Mouse (Mus musculus) left cerebral cortex, adult 11 months (tissue): Measurements from ENCODE around the gene Ubald2.
A peak's percentile ranks its signal among the peaks of the same experiment; 100 is the strongest.
"Not testable (repeated sequence)": the region's sequence is repeated elsewhere in the genome, so short reads cannot be mapped to it uniquely, and the experiment has no call there.

ENCODE experiments used
- DNase-seq: peaks from one replicate; pipeline ENCODE4 v3.0.0; 2022; ENCODE audit warnings: low spot score

Ubald2 gene

DNA sequence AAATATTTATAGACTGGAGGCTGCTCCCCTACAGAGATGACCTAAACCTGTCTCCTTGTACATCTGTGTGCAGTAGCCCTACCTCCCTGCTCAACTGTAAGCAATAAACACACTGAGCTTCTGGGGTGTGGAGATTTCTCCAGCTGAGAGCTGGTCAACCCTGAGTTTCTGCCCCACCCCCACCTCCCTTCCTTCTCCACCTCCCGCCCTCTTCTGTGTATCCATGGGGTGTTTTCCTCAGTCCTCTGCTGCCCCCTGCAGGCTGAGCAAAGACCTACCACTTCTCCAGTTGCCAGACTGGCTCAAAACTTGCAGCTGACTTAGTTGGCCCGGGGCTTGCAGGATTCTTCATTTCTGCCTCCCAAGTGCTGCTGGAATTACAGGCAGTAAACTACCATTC, 29.9 kb downstream of the Ubald2 start:
- peak; percentile 67 for DNase-seq

DNA sequence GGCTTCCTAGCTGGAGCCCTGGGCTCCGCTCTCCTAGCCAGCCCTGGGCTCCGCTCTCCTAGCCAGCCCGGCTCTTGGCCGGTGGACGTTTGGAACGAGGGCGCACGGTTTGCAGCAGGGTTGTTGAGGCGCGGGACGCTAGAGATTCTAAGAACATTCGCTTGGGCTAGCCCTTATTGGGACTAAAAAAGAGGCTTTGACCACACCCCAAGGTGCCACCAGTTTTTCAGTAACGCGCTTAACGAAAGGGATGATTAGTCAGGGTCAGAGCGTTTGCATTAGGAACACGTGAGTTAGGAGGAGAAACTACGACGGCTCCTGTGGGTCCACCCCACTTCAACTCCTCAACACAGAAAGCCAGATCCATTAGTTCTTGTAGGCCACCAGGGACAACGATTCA, 32.2 kb downstream of the Ubald2 start, which contains the start of gene Qrich2:
TSS of gene Qrich2 (minus strand) at position 101 of the 400 bp plus-strand sequence.
- DNase-seq: no peak

DNA sequence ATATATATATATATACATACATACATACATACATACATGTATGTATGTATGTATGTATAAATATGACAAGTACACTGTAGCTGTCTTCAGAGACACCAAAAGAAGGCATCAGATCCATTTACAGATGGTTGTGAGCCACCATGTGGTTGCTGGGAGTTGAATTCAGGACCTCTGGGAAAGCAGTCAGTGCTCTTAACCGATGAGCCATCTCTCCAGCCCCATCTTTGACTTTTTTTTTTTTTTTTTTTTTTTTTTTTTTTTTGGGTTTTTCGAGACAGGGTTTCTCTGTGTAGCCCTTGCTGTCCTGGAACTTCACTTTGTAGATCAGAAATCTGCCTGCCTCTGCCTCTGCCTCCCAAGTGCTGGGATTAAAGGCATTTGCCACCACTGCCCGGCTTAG, 34.4 kb downstream of the Ubald2 start:
- not testable (repeated sequence) for DNase-seq

DNA sequence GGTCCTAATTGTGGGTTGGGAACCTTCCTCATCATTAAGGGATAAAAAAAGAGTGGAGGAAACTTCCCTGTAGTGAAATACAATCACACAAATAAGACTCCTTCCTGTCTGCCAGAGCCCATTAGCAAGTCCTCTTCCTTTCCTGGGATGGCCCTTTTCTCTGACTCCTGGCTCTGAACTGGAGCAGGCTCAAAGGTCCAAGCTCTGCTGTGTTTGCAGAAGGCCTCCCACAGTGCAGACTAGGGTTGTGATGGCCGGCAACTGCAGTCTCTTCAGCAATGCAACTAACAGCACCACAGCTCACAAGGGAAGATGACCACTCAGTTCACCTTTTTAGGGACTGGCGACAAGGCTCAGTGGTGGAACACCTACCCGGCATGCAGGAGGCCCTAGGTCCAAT, 36.4 kb downstream of the Ubald2 start:
- DNase-seq: no peak

DNA sequence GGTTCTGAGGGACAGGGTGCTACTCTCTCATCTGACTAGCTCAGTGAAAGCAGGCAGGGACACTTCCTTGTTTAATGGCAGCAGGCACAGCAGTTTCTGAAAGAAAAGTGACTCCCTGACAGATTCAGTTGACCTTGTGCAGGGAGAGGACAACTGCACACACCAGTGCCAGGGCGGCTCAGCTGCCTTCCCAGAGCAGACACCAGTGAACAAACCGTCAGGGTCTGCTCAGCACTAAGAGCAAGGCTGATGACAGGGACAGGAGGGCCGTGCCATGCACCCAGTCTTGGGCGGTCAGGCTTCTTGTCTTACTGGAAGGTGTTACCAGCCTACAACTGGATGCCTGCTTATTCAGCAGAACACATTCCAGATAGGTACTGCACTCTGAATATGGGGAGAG, 37.0 kb downstream of the Ubald2 start:
- DNase-seq: no peak

DNA sequence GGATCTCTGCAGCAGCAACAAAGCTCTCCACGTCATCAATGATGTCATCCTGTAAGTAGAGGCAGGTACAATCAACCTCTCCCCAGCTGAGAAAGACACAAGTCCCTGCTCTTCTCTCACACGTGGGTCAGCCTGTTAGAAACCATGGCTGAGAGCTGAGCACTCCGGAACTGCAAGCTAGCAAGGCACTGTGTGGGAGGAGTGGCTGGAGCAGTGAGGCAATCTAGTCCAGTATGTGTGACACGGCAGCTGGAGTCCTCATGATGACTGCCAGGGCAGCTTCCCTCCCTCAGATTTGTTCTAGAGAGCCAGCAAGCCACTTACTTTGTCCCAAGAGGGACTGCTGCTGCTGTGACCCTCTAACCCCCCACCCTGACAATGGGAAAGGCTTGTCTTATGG, 38.4 kb downstream of the Ubald2 start:
- no peak for DNase-seq

DNA sequence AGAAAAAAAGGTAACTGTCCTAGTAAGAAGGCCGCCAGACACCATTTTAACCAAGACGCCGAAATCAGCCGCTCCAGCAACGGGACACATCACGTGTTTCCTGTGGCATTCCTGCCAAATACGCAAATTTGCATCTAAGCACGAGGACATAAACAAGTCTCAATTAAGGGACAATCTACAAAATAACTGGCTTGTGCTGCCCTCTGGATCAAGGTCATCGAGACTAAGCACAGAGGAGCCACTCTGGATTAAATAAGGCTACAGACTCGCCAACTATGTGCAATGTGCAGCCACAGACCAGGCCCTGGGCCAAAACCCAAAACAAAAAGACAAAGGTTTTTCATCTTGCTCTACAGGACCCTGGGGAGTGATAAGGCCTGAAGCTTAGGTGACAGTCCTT, 42.1 kb downstream of the Ubald2 start:
- no peak for DNase-seq

DNA sequence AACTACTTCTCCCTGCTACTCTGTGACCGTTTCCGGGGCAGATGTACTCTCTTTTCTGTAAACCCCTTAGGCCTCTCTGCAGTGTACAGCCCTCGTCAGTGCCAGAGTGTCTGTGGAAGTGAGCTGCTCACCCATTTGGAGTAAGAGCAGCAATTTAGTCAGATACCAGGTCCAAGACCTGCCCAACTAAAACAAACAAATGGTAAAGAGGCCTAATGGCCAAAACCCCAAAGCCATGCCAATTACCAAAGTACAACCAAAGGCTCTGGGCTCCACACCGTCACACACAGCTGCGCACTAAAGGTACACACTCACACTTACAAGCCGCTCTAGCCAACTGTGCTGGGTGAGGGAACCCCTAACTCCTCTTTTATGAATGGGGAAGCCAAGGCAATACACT, 42.8 kb downstream of the Ubald2 start:
- DNase-seq: no peak

DNA sequence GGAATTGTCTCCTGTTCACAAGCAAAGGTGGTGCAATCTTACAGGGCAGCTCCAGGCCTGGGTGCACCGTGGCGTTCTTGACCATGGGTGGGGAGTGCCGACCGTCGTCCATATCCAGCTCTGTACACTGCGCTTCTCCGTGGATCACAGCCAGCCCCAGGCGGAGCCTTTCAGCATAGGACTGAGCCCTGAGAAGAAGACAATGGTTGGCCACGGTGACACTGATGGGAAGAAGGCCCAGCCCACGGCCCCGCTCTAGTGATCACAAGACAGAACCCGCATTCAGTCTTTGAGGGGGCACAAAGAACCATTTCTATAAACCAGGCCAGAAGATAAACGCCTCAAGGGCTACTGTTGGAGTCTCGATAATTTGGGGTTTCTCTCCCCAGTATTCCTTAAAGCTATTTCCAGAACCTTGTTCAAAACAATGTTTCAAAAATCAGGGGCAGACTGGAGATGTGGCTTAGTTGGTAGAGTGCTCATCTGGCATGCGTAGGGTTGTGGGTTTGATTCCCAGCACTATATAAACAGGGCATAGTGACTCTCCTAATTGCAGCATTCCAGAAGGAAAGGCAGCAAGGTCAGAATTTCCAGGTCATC, 43.4 kb downstream of the Ubald2 start:
- DNase-seq: no peak

DNA sequence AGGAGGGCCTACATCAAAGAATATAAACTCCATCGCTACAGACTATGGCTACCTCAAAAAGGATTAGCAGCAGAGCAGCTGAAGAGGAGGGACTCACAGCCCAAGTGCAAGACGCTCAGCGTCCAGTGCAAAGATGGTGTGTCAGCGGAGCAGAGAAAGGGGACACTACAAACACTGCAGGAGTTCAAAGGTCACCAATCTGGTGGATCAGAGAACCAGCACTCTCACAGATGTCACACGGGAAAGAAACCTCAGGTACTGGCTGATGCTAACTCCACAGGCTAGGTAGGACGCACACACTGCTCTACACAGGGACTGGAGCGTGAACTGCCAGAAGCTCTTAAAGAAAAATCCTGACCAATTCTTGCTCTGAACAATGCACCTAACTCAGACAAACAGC, 45.1 kb downstream of the Ubald2 start:
- no peak for DNase-seq

DNA sequence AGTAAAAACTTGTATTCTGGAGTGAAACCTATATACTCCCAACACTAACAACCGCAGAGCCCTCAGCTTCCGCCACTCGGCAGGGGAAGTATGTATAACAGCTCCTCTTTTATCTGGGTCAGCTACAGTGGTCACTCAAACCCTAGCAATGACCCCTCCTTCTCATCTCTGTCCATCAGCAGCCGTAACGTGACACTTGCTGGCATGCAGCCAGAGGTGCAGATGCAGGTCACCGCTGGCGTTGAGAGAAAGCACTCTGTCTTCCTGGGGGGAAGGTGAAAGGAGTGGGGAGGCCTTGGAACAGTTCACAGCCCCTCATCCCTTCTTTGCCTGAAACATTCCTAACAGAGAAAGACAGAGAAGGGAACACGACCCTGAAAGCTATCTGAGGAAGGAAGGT, 45.9 kb downstream of the Ubald2 start:
- DNase-seq: no peak

DNA sequence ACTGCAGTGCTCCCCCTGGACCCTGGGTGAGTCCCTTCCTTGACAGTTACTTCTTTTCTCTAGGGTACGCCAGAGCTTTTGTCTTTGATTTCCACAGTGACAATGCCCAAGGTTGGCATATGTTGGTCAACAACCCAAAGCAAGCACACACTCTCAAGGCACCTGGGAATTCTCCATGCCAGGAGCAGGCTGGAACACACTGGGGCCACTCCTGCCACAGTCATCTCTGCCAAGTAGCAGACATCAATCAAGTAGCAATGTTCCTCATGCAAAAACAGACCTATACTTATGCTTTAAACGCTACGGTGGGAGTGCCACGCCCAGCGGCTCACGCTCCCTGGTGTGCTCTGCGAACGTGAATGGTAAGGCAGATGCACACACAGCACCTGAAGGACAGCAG, 47.1 kb downstream of the Ubald2 start:
- DNase-seq: no peak

DNA sequence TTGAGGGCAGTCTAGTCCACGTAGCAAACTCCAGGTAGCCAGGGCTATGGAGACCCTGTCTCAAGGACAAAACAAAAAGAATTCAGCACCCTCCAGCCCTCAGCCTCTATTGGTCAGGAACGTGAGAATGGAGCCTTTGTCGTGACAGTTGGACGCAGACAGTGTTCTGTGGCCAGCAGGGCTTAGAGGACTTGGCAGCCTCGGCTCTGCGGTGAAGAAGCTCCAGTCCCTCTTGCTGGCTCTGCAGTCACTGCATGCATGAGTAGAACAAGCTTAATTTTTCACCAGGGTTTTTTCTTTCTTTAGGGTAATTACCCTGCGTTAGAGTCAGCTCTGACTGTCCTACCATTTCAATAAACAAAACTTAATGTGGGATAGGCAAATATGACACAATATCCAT, 47.9 kb downstream of the Ubald2 start:
- no peak for DNase-seq

DNA sequence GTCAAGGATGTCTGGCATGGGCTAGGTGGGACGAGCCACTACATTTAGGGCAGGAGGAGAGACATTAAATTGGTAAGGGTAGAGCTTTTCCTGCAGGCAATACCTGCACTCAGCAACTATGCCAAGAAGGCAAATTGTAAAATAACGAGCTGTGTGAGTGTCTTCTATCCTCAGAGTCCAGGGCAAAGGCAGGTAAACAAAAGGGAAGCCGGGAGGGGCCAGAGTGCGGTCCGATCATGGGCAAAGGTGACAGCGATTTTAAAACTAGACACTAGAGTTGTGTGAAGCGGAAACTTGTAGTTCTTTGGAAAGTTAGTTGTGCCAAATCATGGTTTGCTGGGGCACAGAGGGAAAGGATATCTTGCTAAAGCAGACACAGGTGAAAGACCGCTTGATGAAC, 50.4 kb downstream of the Ubald2 start:
- no peak for DNase-seq

DNA sequence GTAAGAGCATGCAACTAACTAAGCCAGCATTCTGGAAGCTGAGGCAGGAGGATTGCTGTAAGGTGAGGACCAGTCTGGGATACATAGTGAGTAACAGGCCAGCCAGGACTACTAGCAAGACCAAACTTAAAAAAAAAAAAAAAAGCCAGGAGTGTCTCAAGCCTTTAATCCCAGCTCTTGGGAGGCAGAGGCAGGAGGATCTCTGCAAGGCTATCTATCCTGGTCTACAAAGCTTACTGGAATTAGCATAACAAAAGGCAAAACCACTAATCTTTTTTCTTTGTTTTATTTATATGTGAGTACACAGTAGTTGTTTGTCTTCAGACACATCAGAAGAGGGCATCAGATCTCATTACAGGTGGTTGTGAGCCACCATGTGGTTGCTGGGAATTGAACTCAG, 54.3 kb downstream of the Ubald2 start:
- DNase-seq: no peak
